Mouse (Mus musculus): ENCODE data around the gene Gm26620.

The Gm26620 gene

GRCm38 (mm10) chr1:170884978-170885561, at the start of gene Gm26620, which contains the start of gene Dusp12:
Gene Gm26620 (plus strand): TSS chr1:170885065.
Gene Dusp12 (minus strand): TSS chr1:170885540.
- WGBS: under 1% methylated on average over 46 of the region's 46 CpGs

GRCm38 (mm10) chr1:170844380-170844779, 40.5 kb upstream of the Gm26620 start:
- 72% methylated on average over 8 of the region's 8 CpGs for WGBS

GRCm38 (mm10) chr1:170845448-170846307, 39.2 kb upstream of the Gm26620 start:
- WGBS: 44% methylated on average over 10 of the region's 10 CpGs

- WGBS: 75% methylated on average over 2 of the region's 2 CpGs
Observed at GRCm38 (mm10) chr1:170850007-170850406, 34.9 kb upstream of the Gm26620 start.

GRCm38 (mm10) chr1:170850637-170851624, 33.9 kb upstream of the Gm26620 start:
- 93% methylated on average over 23 of the region's 23 CpGs for WGBS

GRCm38 (mm10) chr1:170853604-170854003, 31.3 kb upstream of the Gm26620 start:
- 96% methylated on average over 3 of the region's 3 CpGs for WGBS

GRCm38 (mm10) chr1:170855056-170855760, 29.7 kb upstream of the Gm26620 start:
- 66% methylated on average over 13 of the region's 13 CpGs for WGBS

- WGBS: 67% methylated on average over 2 of the region's 2 CpGs
Observed at GRCm38 (mm10) chr1:170857369-170857768, 27.5 kb upstream of the Gm26620 start.

- 81% methylated on average over 2 of the region's 2 CpGs for WGBS
Observed at GRCm38 (mm10) chr1:170858872-170859271, 26.0 kb upstream of the Gm26620 start.

GRCm38 (mm10) chr1:170861671-170862434, 23.0 kb upstream of the Gm26620 start:
- WGBS: 78% methylated on average over 13 of the region's 13 CpGs

- 80% methylated on average over 3 of the region's 3 CpGs for WGBS
Observed at GRCm38 (mm10) chr1:170862435-170862717, 22.5 kb upstream of the Gm26620 start.

- WGBS: 61% methylated on average over 4 of the region's 4 CpGs
Observed at GRCm38 (mm10) chr1:170863033-170863432, 21.8 kb upstream of the Gm26620 start.

GRCm38 (mm10) chr1:170864754-170865153, 20.1 kb upstream of the Gm26620 start:
- 82% methylated on average over 3 of the region's 3 CpGs for WGBS

- WGBS: 88% methylated on average over 5 of the region's 5 CpGs
Observed at GRCm38 (mm10) chr1:170865406-170865805, 19.5 kb upstream of the Gm26620 start.

- under 1% methylated on average over 30 of the region's 30 CpGs for WGBS
Observed at GRCm38 (mm10) chr1:170866992-170867690, 17.7 kb upstream of the Gm26620 start.

GRCm38 (mm10) chr1:170867691-170868105, 17.2 kb upstream of the Gm26620 start, which contains the start of gene Atf6:
Gene Atf6 (minus strand): TSS chr1:170867771.
- WGBS: under 1% methylated on average over 25 of the region's 25 CpGs

- under 1% methylated on average over 33 of the region's 33 CpGs for WGBS
Observed at GRCm38 (mm10) chr1:170868107-170868904, 16.6 kb upstream of the Gm26620 start.

- WGBS: 10% methylated on average over 14 of the region's 14 CpGs
Observed at GRCm38 (mm10) chr1:170868905-170869283, 16.0 kb upstream of the Gm26620 start.

- 95% methylated on average over 6 of the region's 6 CpGs for WGBS
Observed at GRCm38 (mm10) chr1:170871402-170871801, 13.5 kb upstream of the Gm26620 start.

All from cerebral cortex, adult 2 months (tissue).